Mouse (Mus musculus) CD8-positive naive resting alpha-beta T cell, adult 2 months (primary cell): ENCODE measurements around the gene Mios.
A peak's percentile ranks its signal among the peaks of the same experiment; 100 is the strongest.

Experiments used
- DNase-seq, 2 experiments: peaks; one replicate each; pipeline ENCODE4 v3.0.0; 2022; ENCODE audit warnings: low read depth in 2 of 2, low spot score in 2 of 2

Mios gene

DNA sequence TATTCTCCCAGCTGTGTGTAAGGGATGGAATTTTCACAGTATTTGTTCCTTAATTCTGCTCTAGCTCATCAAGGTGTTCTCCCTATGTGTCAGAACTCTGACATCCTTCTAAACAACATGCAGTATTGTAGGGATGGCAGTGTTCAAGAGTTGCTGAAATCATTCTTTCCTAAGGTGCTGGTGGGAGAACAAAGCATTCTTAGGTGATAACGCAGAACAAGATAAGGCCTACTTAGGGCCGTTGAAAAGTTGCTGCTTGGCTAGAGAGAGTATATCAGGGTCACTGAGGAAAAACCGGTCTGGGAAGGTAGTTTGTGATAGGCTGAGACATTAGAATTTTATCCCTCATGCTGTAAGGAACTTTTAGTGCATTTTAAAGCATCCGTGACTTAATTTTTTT is 67.4 kb downstream of the Mios start:
- no peak for DNase-seq

DNA sequence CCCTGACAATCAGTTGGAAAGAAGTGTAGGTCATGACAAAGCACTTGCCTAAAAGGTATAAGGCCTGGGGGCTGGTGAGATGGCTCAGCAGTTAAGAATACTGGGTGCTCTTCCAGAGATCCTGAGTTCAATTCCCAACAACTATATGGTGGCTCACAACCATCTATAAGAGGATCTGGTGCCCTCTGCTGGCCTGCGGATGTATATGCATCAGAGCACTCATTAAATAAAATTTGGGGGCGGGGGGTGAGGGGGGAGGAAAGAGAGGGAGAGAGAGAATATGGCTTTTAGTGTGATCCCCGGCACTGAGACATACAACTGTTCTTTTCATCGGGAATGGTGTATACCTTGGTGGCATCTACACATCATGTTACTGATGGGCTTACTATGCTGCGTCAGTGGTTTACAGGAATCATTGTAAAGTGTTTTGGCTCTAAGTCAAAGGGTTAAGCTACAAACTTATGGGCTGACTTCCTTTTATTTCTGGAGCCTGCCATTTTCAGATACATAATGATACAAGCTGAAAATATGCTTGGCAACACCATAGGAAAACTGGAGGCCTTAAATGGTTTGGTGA is 69.5 kb downstream of the Mios start:
- peak; percentile 7 to 11 for DNase-seq

- no peak for DNase-seq
These were observed 74.2 kb downstream of the Mios start for GRCm38 (mm10) chr6:8283255-8283654.

- DNase-seq, result no peak
These were observed 76.5 kb downstream of the Mios start for GRCm38 (mm10) chr6:8285401-8285960.
